Mouse (Mus musculus): Measurements from ENCODE around the gene Mtrf1. TPM values are rescaled to one million over a fixed set of nuclear protein-coding genes. Genes with fewer than 3 reads are reported as not detected.

The Mtrf1 gene
- total and polyA plus RNA-seq, 3 experiments, result 8.2 to 21.1 (median 12.4) TPM

GRCm38 (mm10) chr14:79388304-79388703 is 9.3 kb upstream of the Mtrf1 start:
- TF ChIP-seq TBP (conservative IDR thresholded peaks at IDR 0.05; ENCODE audit: low read depth, low read length) (peak; percentile 70; the same call in 1 of the 2 replicates), NRF1 (IDR thresholded peaks at IDR 0.05; ENCODE audit: low read depth, low read length) (no peak), MYC (IDR thresholded peaks at IDR 0.05; ENCODE audit: low read depth, low read length) (peak; percentile 76)
- H3K9me3 ChIP-seq (replicated peaks; ENCODE audit: low read length), result no peaks in the 10 kb centered on the region
- H3K27me3 ChIP-seq (replicated peaks), result no peaks in the 10 kb centered on the region
- H3K4me1 ChIP-seq (ENCODE audit: control insufficient read depth in 1 of 2, insufficient read depth in 2 of 2), result peaks cover 2 to 34% of the 10 kb centered on the region in 2 experiments; a peak in 2 of 4 replicates
- H3K4me2 ChIP-seq (ENCODE audit: insufficient read depth, low read depth, poor library complexity, severe bottlenecking), result peak overlapping the region; percentile 94
- H3K36me3 ChIP-seq (replicated peaks in 1 of 2; ENCODE audit: control insufficient read depth in 1 of 2, insufficient read depth in 1 of 2, low read length in 1 of 2), result peaks cover 2 to 24% of the 10 kb centered on the region in 2 experiments
- H3K4me3 ChIP-seq (replicated peaks in 1 of 3; ENCODE audit: low read depth in 2 of 3, low read length in 2 of 3, poor library complexity in 1 of 3), result peak overlapping the region in 2 of 3 experiments; percentile 49 to 88
- dilution Hi-C loops (cut with MboI; ENCODE audit: extremely low pct_ligation_motif_present, extremely low pct_unique_long_range_greater_than_20kb, low sequenced_read_pairs), result no loop called here
- peaks cover 40% of the 10 kb centered on the region for H3K79me2 ChIP-seq (replicated peaks; ENCODE audit: control insufficient read depth, extremely low read depth, insufficient read depth, poor library complexity, severe bottlenecking)
- no peak for DNase-seq (ENCODE audit: extremely low read depth)
- H3K9ac ChIP-seq (ENCODE audit: insufficient read depth, low read depth), result peak overlapping the region; percentile 83; the same call in 1 of the 2 replicates
- in situ Hi-C loops (cut with MboI; ENCODE audit: low pct_ligation_motif_present, low pct_unique_long_range_greater_than_20kb, low sequenced_read_pairs), result no loop called here
- H3K27ac ChIP-seq (ENCODE audit: insufficient read depth, low read depth), result no peak overlapping the region

GRCm38 (mm10) chr14:79389438-79390264 is 7.9 kb upstream of the Mtrf1 start:
- no peak for DNase-seq (ENCODE audit: extremely low read depth)
- Histone ChIP-seq H3K4me1 (ENCODE audit: control insufficient read depth in 1 of 2, insufficient read depth in 2 of 2) (peaks cover 6 to 42% of the 10 kb centered on the region in 2 experiments; a peak in 3 of 4 replicates), H3K79me2 (replicated peaks; ENCODE audit: control insufficient read depth, extremely low read depth, insufficient read depth, poor library complexity, severe bottlenecking) (peaks cover 39% of the 10 kb centered on the region), H3K27ac (ENCODE audit: insufficient read depth, low read depth) (peak overlapping the region; percentile 81), H3K9me3 (replicated peaks; ENCODE audit: low read length) (no peaks in the 10 kb centered on the region), H3K27me3 (replicated peaks) (no peaks in the 10 kb centered on the region), H3K4me2 (ENCODE audit: insufficient read depth, low read depth, poor library complexity, severe bottlenecking) (peak overlapping the region; percentile 94), H3K4me3 (replicated peaks in 1 of 3; ENCODE audit: low read depth in 2 of 3, low read length in 2 of 3, poor library complexity in 1 of 3) (peak overlapping the region; percentile 74 to 88 (median 84)), H3K36me3 (replicated peaks in 1 of 2; ENCODE audit: control insufficient read depth in 1 of 2, insufficient read depth in 1 of 2, low read length in 1 of 2) (peaks cover 2 to 19% of the 10 kb centered on the region in 2 experiments), H3K9ac (ENCODE audit: insufficient read depth, low read depth) (peak overlapping the region; percentile 83)
- in situ Hi-C loops (cut with MboI; ENCODE audit: low pct_ligation_motif_present, low pct_unique_long_range_greater_than_20kb, low sequenced_read_pairs) (no loop called here), dilution Hi-C loops (cut with MboI; ENCODE audit: extremely low pct_ligation_motif_present, extremely low pct_unique_long_range_greater_than_20kb, low sequenced_read_pairs) (no loop called here)
- TF ChIP-seq POLR2AphosphoS2 (IDR thresholded peaks at IDR 0.05; ENCODE audit: low read depth, low read length) (no peak), USF2 (conservative IDR thresholded peaks at IDR 0.05; ENCODE audit: low read depth, low read length) (no peak), KAT2A (IDR thresholded peaks at IDR 0.05; ENCODE audit: insufficient replicate concordance, low read length) (no peak), CHD2 (IDR thresholded peaks at IDR 0.05; ENCODE audit: low read length) (no peak), IRF4 (IDR thresholded peaks at IDR 0.05; ENCODE audit: low read depth, low read length) (no peak), TCF12 (IDR thresholded peaks at IDR 0.05; ENCODE audit: low read depth, low read length) (no peak), ZNF384 (IDR thresholded peaks at IDR 0.05; ENCODE audit: low read depth, low read length) (peak; percentile 74), HCFC1 (IDR thresholded peaks at IDR 0.05; ENCODE audit: low read depth, low read length) (no peak; the same call in 1 of the 2 replicates), TBP (conservative IDR thresholded peaks at IDR 0.05; ENCODE audit: low read depth, low read length) (0 out of 2 replicates have a peak, but pooled peaks have one; percentile 7), JUN (IDR thresholded peaks at IDR 0.05; ENCODE audit: insufficient read depth, low read depth, low read length) (no peak), ZKSCAN1 (IDR thresholded peaks at IDR 0.05; ENCODE audit: borderline replicate concordance, low read depth, low read length) (no peak), PAX5 (IDR thresholded peaks at IDR 0.05; ENCODE audit: low read length) (no peak), MEF2A (IDR thresholded peaks at IDR 0.05; ENCODE audit: borderline replicate concordance, low read depth, low read length) (no peak), MAZ (IDR thresholded peaks at IDR 0.05; ENCODE audit: low read depth, low read length) (no peak), SIN3A (IDR thresholded peaks at IDR 0.05; ENCODE audit: low read length) (peak; percentile 73), RCOR1 (conservative IDR thresholded peaks at IDR 0.05; ENCODE audit: low read depth, low read length) (no peak), NELFE (IDR thresholded peaks at IDR 0.05; ENCODE audit: low read depth, low read length) (no peak), GABPA (IDR thresholded peaks at IDR 0.05; ENCODE audit: insufficient replicate concordance, low read depth, low read length) (no peak), NRF1 (IDR thresholded peaks at IDR 0.05; ENCODE audit: low read depth, low read length) (no peak), ZC3H11A (IDR thresholded peaks at IDR 0.05; ENCODE audit: low read depth, low read length) (no peak), MYC (IDR thresholded peaks at IDR 0.05; ENCODE audit: low read depth, low read length) (peak; percentile 95), MXI1 (IDR thresholded peaks at IDR 0.05; ENCODE audit: low read depth, low read length) (peak; percentile 87), ELF1 (IDR thresholded peaks at IDR 0.05; ENCODE audit: low read depth, low read length) (no peak), UBTF (IDR thresholded peaks at IDR 0.05; ENCODE audit: low read depth, low read length) (no peak), CHD1 (IDR thresholded peaks at IDR 0.05; ENCODE audit: low read depth, low read length) (peak; percentile 70; the same call in 1 of the 2 replicates), BHLHE40 (IDR thresholded peaks at IDR 0.05; ENCODE audit: low read depth, low read length) (peak; percentile 36), MAX (IDR thresholded peaks at IDR 0.05; ENCODE audit: low read length) (peak; percentile 89), ZMIZ1 (IDR thresholded peaks at IDR 0.05; ENCODE audit: low read depth, low read length) (no peak), USF1 (IDR thresholded peaks at IDR 0.05; ENCODE audit: low read depth, low read length) (no peak; the same call in 1 of the 2 replicates)

Measured in CH12.LX (cell line).